Mouse (Mus musculus) cerebellum, adult 9-11 months (tissue): ENCODE measurements around the gene Sema3b.
A peak's percentile ranks its signal among the peaks of the same experiment; 100 is the strongest.

Experiments
- DNase-seq: peaks from one replicate; pipeline ENCODE4 v3.0.0; 2022

Sema3b gene

DNA sequence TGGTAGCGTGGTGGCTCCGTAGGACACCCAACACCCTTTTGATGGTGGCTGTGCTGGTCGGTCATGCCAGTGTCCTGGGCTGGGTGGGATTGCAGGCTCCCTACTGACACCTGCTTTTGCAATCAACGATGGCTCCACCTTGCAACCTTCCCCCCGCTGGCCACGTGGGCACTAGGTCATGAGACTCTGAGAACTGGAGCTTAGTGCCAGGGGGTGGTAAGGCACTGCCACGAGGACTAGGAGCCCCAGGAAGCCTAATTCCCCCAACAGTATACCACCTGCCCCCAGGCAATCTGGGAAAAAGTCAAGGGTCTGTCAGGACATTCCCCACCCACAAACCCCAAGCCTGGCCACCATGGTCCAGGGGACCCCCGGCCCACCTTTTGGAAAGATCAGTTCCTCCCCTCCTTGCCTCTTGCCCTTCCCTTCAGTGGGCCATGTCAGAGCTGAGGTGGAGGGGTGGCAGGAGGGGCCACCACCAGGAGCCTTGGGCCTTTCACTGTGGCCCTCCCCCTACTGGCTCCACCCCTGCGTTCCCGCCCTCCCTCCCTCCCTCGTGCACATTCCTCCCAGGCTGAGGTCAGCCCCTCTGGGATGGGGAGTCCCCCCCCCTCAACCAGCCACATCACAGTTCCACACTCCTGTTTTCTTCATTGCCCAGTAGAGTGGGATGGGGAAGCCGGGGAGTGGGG lies at the start of gene Sema3b:
TSS of gene Sema3b (minus strand) at position 489 of the 692 bp plus-strand sequence.
- DNase-seq: no peak

DNA sequence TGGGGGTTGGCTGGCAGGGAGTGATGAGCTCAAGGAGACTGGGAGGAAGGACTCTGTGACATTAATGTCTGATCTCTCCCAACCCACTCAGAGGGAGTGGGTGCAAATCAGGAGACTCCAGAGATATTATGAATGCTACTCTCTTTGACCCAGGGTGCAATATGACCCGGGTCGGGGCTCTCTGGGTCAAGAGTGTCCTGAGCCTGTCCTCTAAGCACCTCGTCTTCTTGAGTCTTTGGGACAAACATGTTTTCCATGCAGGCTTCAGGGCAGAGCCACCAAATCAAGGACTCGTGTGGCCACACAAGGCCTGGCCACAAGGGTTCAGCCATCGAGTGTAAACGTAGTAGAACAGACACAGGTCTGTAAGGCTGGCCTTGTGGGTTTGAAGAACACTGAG lies 49.1 kb upstream of the Sema3b start:
- no peak for DNase-seq

DNA sequence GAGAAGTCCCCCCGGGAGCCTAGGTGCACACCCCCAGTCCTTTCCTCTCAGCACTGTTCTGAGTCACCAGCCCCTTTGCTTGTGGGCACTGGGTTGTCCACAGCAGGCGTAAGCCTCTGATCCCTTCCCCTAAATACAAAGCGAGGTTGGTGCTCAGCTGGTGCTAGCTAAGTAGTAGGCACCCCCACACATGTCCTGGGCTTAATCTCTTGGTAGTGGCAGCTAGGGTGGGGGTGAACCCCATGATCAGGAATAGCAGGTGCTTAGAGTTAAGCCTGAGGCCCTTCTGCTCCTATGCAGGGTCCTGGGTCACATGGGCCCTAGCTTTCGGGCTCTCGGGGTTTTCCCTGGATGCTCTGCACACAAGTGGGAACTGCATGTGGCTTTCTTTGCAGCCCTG lies 48.1 kb upstream of the Sema3b start:
- DNase-seq: no peak

DNA sequence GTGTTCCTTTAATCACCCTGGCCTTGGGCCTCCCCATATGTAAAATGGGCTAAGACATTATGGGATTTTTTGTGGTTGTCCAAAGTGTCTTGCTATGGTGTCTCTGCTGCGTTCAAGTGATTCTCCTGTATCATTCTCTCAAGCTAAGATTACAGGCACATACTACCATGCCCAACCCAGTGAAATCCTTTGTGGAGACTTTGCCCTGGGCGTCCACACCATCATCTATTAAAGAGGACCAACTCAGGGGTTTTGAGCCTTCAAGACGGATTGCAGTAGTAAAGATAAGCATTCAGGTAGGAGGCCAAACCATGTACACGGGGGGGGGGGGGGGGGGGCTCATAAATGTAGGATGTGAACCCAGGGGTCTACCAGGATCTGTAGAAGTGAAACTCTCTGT lies 45.6 kb upstream of the Sema3b start:
- DNase-seq: no peak

DNA sequence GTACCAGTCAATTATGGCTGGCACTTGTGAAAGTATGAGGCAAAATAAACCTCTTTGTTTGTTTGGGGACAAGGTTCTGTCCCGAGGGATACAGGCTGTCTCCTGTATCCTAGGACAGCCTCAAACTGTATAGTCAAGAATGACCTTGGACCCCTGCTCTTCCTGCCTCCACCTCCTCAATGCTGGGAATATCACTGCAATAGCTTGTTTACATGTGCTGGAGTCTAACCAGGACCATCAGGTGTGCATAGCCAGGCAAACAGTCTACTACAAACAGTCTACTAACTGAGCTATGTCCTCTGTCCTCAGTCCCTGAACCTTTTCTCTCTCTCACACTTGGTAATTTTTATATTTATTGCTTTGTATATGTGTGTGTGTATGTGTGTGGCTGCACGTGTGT lies 44.4 kb upstream of the Sema3b start:
- DNase-seq: no peak

DNA sequence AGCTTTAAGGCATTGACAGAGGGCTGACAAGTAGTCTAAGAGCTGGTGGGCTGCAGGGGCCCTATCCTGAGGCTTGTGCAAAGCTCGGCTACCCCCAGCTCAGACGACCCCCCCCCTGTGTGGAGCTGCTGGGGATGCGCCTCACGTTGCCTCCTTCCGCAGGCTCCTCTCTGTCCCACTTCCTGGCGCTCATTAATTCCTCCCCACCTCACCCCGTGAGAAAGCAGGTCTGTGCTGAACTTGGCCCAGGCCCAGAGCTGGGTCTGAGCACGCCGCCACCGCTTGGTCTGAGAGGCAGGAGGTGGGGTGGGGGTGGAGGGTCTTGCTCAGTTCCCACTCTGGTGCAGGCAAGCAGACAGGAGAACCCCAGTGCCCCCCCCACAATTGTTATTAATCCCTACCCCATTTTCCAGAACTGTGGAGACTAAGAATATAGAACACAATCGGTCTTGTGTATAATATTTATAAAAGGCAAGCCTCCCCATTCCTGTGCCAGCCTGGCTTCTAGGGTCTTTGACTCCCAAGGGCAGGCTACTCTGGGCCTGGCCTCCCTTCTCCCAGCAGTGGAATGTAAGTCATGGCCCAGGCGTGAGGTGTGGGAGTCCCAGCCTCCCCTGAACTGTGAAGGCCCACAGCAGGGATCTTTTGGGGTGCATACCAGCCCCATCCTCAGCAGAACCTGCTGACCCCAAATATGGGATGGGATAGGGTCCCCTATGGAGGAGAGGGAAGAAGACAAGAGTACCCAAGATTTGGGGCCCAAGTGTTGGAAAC lies 41.9 kb upstream of the Sema3b start:
- no peak for DNase-seq

DNA sequence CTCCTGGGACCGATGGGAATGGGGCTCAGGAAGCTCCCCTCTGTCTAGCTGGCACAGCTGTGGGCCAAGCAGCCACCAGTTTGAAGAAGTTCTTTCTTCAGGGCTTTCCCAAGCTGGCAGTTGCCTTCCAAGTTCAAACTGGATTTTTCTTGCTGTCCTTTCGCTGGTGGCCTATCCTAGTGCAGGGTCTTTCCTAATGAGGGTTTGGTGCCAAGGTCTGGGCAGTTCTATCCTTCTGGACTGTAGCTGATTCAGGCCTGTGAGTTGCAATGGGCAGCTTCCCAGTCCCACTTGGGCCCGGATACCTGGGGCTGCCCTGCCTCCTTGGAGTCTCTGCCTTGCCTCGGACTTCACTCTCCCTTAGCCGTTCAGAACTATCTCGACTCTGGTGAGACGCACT lies 41.2 kb upstream of the Sema3b start:
- DNase-seq: no peak

DNA sequence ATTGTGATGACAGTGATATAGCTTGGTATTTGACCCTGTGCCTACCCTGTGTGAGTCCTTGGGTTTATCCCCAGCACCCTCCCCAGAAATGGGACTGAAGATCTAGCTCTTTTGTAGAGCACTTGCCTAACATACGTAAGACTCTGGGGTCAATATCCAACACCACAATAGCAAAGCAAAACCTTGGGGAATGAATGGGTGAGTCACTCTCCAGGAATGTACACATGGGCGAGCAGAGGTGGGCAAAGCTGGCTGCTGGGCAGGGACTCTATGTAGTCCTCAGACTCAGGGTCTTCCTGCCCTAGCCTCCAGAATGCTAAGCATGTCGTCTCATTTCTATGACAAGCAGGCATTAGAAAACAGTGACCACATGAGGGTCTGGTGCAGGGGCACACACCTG lies 39.7 kb upstream of the Sema3b start:
- no peak for DNase-seq

DNA sequence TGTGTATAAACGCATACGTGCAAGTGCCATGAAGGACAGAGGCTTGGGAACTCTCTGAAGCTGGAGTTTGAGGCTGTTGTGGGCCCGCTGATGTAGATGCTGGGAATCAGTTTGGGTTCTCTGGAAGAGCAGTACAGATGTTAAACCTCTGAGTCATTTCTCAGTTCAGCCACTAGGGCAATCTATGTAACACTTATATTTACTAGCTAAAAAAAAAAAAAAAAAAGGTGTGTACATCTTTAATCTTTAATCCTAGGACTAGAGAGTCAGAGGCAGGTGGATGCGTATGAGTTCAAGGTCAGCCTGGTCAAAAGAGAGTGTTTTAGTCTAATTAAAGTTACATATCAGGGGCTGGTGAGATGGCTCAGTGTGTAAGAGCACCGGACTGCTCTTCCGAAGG lies 37.9 kb upstream of the Sema3b start:
- no peak for DNase-seq

DNA sequence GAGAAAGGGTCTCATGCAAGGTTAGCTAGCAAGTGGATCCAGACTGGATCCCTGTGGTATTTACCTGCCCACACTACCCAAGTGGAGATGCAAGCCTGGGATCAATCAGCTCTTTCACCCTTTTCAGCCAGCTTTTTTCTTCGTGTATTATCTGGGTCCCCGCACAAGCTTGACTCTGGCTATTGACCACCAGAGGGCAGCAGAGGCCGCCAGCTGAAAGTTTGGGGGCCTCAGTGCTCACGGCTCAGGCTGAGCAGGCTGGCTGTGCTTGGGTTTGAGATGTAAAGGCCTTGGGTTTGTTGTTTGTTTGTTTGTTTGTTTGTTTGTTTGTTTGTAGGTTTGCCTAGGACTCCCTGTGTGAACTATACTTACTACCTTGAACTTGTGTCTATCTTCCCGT lies 36.5 kb upstream of the Sema3b start:
- DNase-seq: peak; percentile 74

DNA sequence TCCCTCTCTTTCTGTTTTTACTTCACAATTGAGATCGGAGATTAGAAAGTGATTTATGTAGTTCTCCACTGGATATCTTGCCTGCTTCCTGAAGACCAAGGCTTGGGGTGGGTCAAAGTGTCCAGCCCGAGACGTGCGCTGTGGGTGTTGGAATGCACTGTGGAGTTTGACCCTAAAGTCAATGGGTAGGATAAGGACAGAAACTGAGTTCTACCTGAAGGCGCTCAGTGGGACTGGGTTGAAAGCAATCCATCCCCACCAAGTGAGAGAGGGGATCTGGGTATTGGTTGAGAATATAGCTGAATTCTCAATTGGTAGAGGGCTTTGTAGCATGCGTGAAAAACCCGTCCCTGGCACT lies 36.1 kb upstream of the Sema3b start:
- no peak for DNase-seq

DNA sequence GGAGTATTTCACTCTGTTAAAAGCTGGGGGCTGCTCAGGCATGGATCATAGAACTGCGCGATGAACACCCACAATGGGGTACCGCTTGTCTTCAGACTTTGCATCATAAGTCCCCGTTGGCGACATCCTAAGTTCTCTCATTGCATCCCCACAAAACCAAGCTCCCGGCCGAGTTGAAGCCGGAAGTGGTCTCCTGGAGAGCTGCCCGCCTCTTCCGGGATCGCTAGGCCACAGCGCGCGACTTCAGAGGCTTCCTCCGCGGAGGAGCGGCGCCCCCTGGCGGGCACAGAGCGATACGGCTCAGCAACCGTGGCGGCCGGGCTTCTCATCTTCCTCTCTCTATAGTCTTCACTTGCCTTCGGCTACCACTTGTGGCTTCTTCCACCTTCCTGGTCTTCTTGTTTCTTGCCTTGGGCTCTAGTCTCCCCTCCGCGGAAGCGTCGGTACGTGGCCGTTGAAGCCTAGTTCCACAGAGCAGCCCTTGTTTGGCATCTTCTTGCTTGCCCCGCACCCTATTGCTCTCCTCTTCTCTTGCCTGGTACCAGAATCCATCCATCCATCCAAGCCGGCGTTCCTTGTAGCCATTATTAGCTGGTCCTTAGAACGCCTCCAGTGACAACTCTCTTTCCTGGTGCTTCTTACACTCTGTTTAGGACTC lies 35.6 kb upstream of the Sema3b start:
- peak; percentile 92 for DNase-seq

DNA sequence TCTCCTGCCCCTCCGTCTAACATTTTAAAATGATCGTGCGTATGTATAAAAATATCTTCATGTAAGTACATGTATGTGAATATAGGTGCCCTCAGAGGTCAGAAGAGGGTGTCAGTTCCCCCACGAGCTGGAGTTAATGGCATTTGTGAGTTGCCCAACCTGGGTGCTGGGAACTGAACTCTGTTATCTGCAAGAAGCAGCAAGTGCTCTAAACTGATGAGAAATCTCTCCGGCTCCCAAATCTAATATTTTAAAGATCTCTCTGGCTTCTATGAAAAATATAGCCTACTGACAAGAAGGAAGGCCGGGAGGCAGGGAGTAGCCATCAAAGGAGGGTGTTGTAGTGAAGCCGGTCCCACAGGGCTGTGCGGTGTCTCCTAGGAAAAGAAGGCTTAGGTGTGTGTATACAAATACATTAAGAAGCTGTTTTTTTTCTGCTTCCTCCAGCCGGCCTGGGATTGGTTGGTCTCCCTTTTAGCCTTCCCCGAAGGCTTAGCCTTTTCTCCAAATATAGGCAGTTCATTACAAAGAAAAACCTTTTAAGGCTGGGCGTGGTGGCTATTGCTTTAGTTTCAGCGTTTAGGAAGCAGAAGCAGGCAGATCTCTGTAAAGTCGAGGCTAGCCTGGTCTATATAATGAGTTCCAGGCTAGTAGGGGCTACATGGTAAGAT lies 34.6 kb upstream of the Sema3b start:
- DNase-seq: no peak

DNA sequence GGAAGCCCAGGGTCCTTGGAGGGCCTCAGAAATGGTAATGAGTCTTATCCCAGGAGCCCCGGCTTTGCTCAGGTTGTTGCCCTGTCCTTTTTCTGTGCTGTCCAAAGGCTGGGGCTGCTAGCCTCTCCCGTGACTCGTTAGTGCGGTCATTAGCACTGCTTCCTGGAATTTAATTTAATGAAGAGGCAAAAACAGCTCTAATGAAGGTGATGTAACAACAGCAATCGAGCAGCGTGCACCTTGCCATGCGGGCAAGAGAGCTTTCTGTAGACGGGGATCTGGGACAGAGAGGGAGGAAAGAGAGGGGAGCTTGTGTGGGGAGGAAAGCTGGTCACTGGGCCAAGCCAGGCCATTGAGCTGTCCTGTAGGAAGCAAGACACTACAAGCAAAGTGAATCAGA lies 32.6 kb upstream of the Sema3b start:
- DNase-seq: no peak

DNA sequence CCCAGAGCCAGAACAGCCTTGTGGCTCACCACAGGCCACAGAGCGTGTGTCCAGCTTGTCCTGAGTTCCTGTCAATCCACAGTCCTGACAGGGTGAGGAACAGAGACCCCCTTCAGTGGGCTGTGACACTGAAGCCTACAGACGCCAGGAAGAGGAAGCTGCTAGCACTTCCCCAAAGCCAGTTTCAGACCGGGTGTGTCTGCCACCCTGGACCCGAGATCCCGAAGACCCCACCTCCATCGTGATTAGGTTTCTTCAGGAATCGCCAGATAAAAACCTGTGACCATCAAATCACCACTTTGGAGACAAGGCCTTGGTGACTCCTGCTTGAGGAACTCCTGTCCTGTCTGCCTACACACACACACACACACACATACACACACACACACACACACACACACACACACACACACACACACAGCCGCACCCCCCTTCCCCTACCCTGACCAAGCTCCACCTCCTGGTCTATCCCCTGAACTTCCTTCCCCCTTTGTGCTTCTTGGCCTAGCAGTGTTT lies 31.3 kb upstream of the Sema3b start:
- no peak for DNase-seq

DNA sequence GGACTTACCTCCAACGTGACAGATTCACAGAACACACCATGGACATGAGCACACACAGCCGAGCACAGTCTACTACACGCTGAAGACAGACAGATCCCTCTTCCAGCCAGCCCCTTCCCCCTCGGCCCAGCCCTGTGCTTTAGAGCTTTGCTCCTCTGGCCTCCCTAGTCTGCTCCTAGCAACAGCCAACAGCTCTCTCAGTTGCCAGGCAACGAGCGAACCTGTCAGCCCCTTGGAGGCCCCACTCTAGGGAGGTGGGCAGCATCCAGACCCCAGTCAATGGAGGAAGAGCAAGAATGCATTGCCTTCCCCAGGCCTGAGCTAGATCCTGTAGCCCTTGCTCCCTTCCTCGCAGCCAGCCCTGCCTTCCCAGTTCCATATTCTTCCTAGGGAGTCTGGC lies 28.0 kb upstream of the Sema3b start:
- peak; percentile 42 for DNase-seq

DNA sequence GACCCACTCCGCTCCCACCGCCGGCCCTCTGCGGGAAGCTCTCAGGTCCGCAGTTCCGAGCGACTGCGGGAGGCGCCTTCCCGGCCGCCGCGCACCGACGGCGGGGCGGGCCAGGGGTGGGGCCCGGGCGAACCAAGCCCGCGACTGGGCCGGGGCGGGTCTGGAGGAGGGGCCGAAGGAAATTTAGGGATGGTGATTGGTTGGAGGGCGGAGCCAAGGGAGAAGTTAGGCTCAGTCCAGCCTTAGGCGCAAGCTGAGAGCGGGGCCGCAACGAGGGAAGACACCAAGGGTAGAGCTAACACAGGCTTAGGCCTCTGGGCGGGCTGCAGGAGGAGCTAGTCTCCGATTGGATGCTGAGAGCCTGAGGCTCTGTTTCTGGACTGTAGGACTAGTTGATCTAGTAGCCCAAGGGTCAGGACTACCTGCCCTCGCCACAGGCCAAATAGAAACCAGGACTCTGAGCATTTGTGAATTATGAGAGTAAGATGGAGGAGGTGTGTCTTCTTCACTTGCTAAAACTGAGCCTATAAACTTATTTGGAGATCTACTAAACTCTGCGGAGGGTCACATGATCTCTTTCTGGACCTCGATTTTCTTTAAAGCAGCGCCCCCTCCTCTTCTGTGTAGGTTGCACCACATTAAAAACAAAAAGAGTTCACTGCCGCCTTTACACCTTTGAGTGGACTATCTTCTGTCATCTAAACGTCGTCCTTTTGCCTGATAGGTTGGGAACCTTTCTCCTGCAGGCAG lies 26.4 kb upstream of the Sema3b start, which contains the start of gene Gnai2:
TSS of gene Gnai2 (minus strand) at position 89 of the 750 bp plus-strand sequence.
- peak; percentile 97 for DNase-seq

DNA sequence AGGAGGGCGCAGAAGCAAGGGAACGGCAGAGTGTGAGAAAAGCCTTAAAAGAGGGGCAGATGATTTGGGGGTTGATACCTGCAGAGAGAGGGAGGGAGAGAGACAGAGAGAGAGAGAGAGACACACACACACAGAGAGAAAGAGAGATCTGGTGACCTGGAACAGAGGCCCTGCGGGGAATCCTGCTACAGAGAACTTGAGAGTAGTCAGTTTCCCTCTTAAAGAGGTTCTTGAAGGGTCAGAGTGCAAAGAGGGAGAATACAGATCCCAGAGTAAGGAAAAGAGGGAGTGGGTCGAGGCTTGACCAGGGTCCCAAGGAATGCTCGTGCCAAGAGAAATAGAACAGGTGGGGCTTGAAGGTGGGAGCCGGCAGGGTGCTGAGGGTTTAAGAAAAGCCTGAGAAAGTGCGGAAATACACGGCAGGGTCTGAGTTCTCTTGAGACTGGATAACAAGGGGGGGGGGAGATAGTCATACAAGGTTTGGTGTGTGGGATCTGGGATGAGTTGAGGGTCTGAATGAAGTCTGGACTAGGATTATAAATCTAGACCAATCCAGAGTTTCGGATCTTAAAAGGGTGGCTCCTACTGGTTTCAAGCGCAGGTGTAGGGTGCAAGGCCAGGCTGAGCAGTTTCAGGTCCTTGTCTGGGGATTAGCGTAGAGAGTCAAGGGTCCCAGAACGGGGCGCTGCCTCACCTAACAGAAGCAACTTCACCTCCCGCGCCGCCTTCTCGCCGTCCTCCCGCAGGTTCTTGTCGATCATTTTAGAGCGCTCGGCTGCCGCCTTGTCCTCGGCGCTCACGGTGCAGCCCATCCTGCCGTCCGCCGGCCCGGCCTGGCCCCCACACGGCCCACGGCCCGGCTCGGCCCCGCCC lies 25.6 kb upstream of the Sema3b start:
- DNase-seq: peak; percentile 53

DNA sequence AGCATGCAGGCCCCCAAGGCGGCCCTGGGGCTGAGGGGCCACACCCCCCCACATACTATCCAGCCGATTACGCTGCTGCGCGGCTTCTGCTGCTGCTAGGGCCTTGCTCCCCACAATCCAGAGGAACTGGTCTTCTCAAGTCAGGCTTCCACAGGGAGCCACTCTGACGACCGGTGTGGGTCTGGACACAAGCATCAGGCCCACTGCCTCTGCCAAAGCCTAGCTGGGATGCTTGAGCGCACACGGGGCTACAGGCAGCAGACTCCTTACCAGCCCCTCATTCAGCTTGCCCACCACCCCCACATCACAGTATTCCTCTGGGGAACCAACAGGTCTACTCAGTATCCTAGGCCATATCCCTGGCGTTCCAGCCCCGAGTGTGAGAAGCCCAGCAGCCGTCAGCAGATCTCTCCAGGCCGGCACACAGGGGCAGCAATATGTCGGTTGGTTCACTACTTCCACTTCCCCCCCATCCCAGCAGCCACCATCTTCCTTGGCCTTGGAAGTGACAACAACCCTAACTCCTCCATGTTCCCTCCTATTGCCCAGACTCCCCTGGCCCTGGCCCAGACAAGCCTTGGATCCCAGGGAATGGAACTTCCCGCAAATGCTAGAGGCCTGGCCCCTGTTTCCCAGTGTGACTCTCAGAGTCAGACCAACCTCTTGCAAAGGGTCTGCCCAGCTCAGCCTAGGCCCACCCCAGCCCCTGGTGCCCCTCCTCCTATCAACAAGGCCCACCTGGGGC lies 24.8 kb upstream of the Sema3b start:
- peak; percentile 69 for DNase-seq

DNA sequence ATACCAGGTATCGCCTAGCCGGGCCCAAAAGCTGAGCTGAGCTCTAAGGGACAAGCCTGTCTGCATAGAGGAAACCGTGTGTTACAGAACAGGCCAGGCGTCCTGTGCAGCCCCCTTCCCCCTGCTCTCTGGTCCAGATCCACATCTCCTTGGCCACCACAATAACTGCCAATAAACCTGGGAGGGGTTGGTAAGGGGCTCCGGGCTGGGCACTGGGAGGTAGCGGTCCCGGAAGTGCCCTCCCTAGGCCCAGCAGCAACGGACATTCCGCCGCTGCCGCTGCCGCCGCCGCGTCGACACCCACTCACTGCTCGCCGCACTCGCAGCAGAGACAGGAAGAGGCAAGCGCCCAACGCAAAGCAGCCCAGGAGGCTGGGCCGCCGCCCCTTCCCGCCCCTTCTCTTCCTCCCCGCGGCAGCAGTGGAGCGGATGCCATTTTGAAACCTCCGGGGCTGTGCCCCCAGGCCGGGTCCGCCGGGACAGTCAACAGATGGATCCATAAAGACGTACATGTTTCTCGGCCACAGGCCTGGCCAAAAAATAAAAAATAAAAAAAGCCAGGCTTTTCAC lies 24.1 kb upstream of the Sema3b start:
- DNase-seq: peak; percentile 69
